Mouse (Mus musculus): ENCODE measurements around the gene Reps2. TPM values are rescaled to one million over a fixed set of nuclear protein-coding genes. Genes with fewer than 3 reads are reported as not detected.

Reps2 gene
- total and polyA plus RNA-seq, 3 experiments = 2.2 to 2.8 TPM; not detected in 1

DNA sequence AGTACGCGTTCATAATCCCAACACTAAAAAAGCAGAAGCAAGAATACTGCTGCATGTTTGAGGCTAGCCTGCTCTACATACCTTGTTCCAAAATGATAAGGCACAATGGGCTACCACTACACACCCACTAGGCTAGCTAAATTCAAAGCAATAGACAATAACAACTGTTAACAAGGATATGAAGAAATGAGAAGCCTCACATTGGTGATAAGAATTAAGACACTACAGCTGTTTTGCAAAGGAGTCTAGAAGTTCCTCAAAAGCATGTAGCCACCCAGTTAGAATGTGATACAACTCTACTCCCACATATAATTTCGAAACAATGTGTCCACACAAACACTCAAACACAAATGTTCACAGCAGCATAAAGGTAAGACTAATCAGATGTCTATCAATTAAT lies 24.9 kb downstream of the Reps2 start:
- DNase-seq (ENCODE audit: low read depth, low spot score) = peak; percentile 88
- H3K9me3 ChIP-seq (replicated peaks; ENCODE audit: insufficient read depth, low read length) = no peaks in the 10 kb centered on the region
- no peaks in the 10 kb centered on the region for H3K79me2 ChIP-seq (ENCODE audit: control insufficient read depth, insufficient read depth, low read length, poor library complexity)
- H3K9ac ChIP-seq (ENCODE audit: control insufficient read depth, low read depth, low read length, poor library complexity, severe bottlenecking) = no peak overlapping the region
- H3K4me3 ChIP-seq (ENCODE audit: control insufficient read depth in 1 of 2, insufficient read depth in 1 of 2, low read depth in 2 of 2, low read length in 2 of 2) = peak overlapping the region in 1 of 2 experiments; percentile 8; a peak in 1 of 4 replicates
- peaks cover 0 to 19% of the 10 kb centered on the region in 2 experiments; a peak in 2 of 4 replicates for H3K36me3 ChIP-seq (ENCODE audit: control insufficient read depth in 1 of 2, insufficient read depth in 2 of 2, low read length in 2 of 2)
- H3K4me1 ChIP-seq (ENCODE audit: control insufficient read depth in 1 of 2, insufficient read depth in 2 of 2, low read length in 2 of 2) = peaks cover 3 to 14% of the 10 kb centered on the region in 2 experiments; a peak in 2 of 4 replicates
- H3K27ac ChIP-seq (ENCODE audit: control insufficient read depth, low read depth, low read length) = peak overlapping the region; percentile 56
- no peaks in the 10 kb centered on the region for H3K27me3 ChIP-seq (ENCODE audit: control insufficient read depth in 1 of 2, insufficient read depth in 2 of 2, low read length in 2 of 2)
- no peak for TF ChIP-seq POLR2AphosphoS5 (IDR thresholded peaks at IDR 0.05; ENCODE audit: borderline replicate concordance, low read depth, low read length)
- no peak for TF ChIP-seq MEF2A (IDR thresholded peaks at IDR 0.05; ENCODE audit: extremely low read depth, insufficient replicate concordance, low read depth, low read length, poor library complexity, severe bottlenecking)
- no peak for TF ChIP-seq MAZ (IDR thresholded peaks at IDR 0.05; ENCODE audit: low read depth, low read length)
- no peak for TF ChIP-seq UBTF (IDR thresholded peaks at IDR 0.05; ENCODE audit: borderline replicate concordance, insufficient read depth, low read depth, low read length)
- TF ChIP-seq ETS1 (IDR thresholded peaks at IDR 0.05; ENCODE audit: low read depth, low read length) = peak; percentile 97
- no peak for TF ChIP-seq SMC3 (IDR thresholded peaks at IDR 0.05; ENCODE audit: low read depth, low read length)
- peak; percentile 85 for TF ChIP-seq TAL1 (IDR thresholded peaks at IDR 0.05; ENCODE audit: low read length)
- TF ChIP-seq HCFC1 (IDR thresholded peaks at IDR 0.05; ENCODE audit: low read depth, low read length) = 0 out of 2 replicates have a peak, but pooled peaks have one; percentile 7
- TF ChIP-seq ZC3H11A (IDR thresholded peaks at IDR 0.05; ENCODE audit: low read depth, low read length) = no peak
- no peak for TF ChIP-seq POLR2AphosphoS2 (IDR thresholded peaks at IDR 0.05; ENCODE audit: low read length)
- no peak for TF ChIP-seq ZNF384 (IDR thresholded peaks at IDR 0.05; ENCODE audit: low read depth, low read length)
- TF ChIP-seq E2F4 (IDR thresholded peaks at IDR 0.05; ENCODE audit: borderline replicate concordance, low read depth, low read length) = no peak
- no peak for TF ChIP-seq POLR2A (IDR thresholded peaks at IDR 0.05; ENCODE audit: control insufficient read depth in 1 of 2, insufficient read depth in 1 of 2, low read depth in 1 of 2, low read length in 2 of 2, poor library complexity in 1 of 2)
- TF ChIP-seq MAX (IDR thresholded peaks at IDR 0.05; ENCODE audit: low read length) = no peak; the same call in 1 of the 2 replicates
- TF ChIP-seq CHD1 (IDR thresholded peaks at IDR 0.05; ENCODE audit: low read depth, low read length) = no peak
- 0 out of 2 replicates have a peak, but pooled peaks have one; percentile 27 for TF ChIP-seq ZMIZ1 (IDR thresholded peaks at IDR 0.05; ENCODE audit: low read depth, low read length)
- peak; percentile 96 for TF ChIP-seq GATA1 (IDR thresholded peaks at IDR 0.05; ENCODE audit: low read depth, low read length)
- no peak for TF ChIP-seq MYB (IDR thresholded peaks at IDR 0.05; ENCODE audit: low read depth, low read length)
- TF ChIP-seq USF1 (IDR thresholded peaks at IDR 0.05; ENCODE audit: low read depth, low read length) = no peak
- no peak for TF ChIP-seq BHLHE40 (IDR thresholded peaks at IDR 0.05; ENCODE audit: borderline replicate concordance, low read depth, low read length)
- TF ChIP-seq MYC (IDR thresholded peaks at IDR 0.05; ENCODE audit: low read depth, low read length) = peak; percentile 72
- no peak for TF ChIP-seq GABPA (IDR thresholded peaks at IDR 0.05; ENCODE audit: low read depth, low read length)
- TF ChIP-seq ZKSCAN1 (IDR thresholded peaks at IDR 0.05; ENCODE audit: low read depth, low read length) = no peak
- peak; percentile 53 for TF ChIP-seq RCOR1 (IDR thresholded peaks at IDR 0.05; ENCODE audit: low read depth, low read length)
- no peak for TF ChIP-seq ELF1 (IDR thresholded peaks at IDR 0.05; ENCODE audit: low read depth, low read length)
- TF ChIP-seq MAFK (IDR thresholded peaks at IDR 0.05; ENCODE audit: borderline replicate concordance, low read depth, low read length) = no peak
- TF ChIP-seq USF2 (IDR thresholded peaks at IDR 0.05; ENCODE audit: borderline replicate concordance in 1 of 2, insufficient read depth in 1 of 2, low read depth in 1 of 2, low read length in 2 of 2) = no peak
- peak; percentile 91 to 97 for TF ChIP-seq EP300 (IDR thresholded peaks at IDR 0.05; ENCODE audit: low read depth in 1 of 2, low read length in 2 of 2)
- TF ChIP-seq CHD2 (IDR thresholded peaks at IDR 0.05; ENCODE audit: low read length) = no peak
- TF ChIP-seq NRF1 (IDR thresholded peaks at IDR 0.05; ENCODE audit: insufficient read depth, low read depth, low read length, poor library complexity, severe bottlenecking) = no peak
- TF ChIP-seq MXI1 (IDR thresholded peaks at IDR 0.05; ENCODE audit: low read depth, low read length) = peak; percentile 75
- peak; percentile 93 for TF ChIP-seq TCF12 (IDR thresholded peaks at IDR 0.05; ENCODE audit: low read depth, low read length)
- TF ChIP-seq TBP (IDR thresholded peaks at IDR 0.05; ENCODE audit: low read depth, low read length) = no peak
- no peak for TF ChIP-seq KAT2A (conservative IDR thresholded peaks at IDR 0.05; ENCODE audit: low read depth, low read length)
- TF ChIP-seq CTCF (IDR thresholded peaks at IDR 0.05 in 2 of 3, conservative IDR thresholded peaks at IDR 0.05 in 1 of 3; ENCODE audit: control insufficient read depth in 1 of 3, insufficient read depth in 1 of 3, low read depth in 2 of 3, low read length in 3 of 3, poor library complexity in 1 of 3, severe bottlenecking in 1 of 3) = no peak
- peak; percentile 79 for TF ChIP-seq SIN3A (IDR thresholded peaks at IDR 0.05; ENCODE audit: low read length)
- no peak; the same call in 1 of the 2 replicates for TF ChIP-seq JUND (IDR thresholded peaks at IDR 0.05; ENCODE audit: low read depth, low read length)
- no peak for TF ChIP-seq RAD21 (IDR thresholded peaks at IDR 0.05; ENCODE audit: low read depth, low read length)
